Mouse (Mus musculus) forebrain, embryonic 11.5 days (tissue): ENCODE measurements around the gene Evi2a. TPM values are rescaled to one million over a fixed set of nuclear protein-coding genes. Genes with fewer than 3 reads are reported as not detected.

ENCODE experiments used
- ATAC-seq: fragments of 200-750 bp; cut with Nextera tagmentation; replicated peaks from 2 replicates; pipeline ENCODE4 v1.8.0; 2017; ENCODE audit warnings: moderate TSS enrichment; ENCODE audit not compliant: low FRiP score
- DNase-seq: peaks from one replicate; pipeline ENCODE4 v3.0.0-alpha.2; 2017; ENCODE audit warnings: low spot score
- H3K27ac ChIP-seq: fragments of 300-500 bp; sonication (generic); 2 replicates; pipeline ENCODE4 v1.5.1; 2014; ENCODE audit warnings: low read depth, low read length
- H3K27me3 ChIP-seq: fragments of 300-500 bp; sonication (generic); 2 replicates; pipeline ENCODE4 v1.6.1; 2014; ENCODE audit warnings: mild to moderate bottlenecking, low read length, mixed read lengths; ENCODE audit not compliant: control insufficient read depth, insufficient read depth
- H3K36me3 ChIP-seq: fragments of 300-500 bp; sonication (generic); 2 replicates; pipeline ENCODE4 v1.6.1; 2014; ENCODE audit warnings: mild to moderate bottlenecking, low read length, moderate library complexity, mixed read lengths; ENCODE audit not compliant: control insufficient read depth, insufficient read depth
- H3K4me1 ChIP-seq: fragments of 300-500 bp; sonication (generic); replicated peaks from 2 replicates; pipeline ENCODE4 v1.6.1; 2014; ENCODE audit warnings: low read length, mixed read lengths; ENCODE audit not compliant: control insufficient read depth, insufficient read depth
- H3K4me2 ChIP-seq: fragments of 300-500 bp; sonication (generic); 2 replicates; pipeline ENCODE4 v1.6.1; 2014; ENCODE audit warnings: low read depth, mild to moderate bottlenecking, low read length, moderate library complexity, mixed read lengths; ENCODE audit not compliant: severe bottlenecking
- H3K4me3 ChIP-seq: fragments of 300-500 bp; sonication (generic); 2 replicates; pipeline ENCODE4 v1.5.1; 2014; ENCODE audit warnings: low read depth, low read length
- H3K9ac ChIP-seq: fragments of 300-500 bp; sonication (generic); 2 replicates; pipeline ENCODE4 v1.6.1; 2014; ENCODE audit warnings: low read length
- H3K9me3 ChIP-seq: fragments of 300-500 bp; sonication (generic); 2 replicates; pipeline ENCODE4 v1.6.1; 2016; ENCODE audit warnings: low read length, mixed read lengths; ENCODE audit not compliant: control insufficient read depth
- WGBS: fragments of 180-500 bp; shearing (Covaris S2); extraction: QIAGEN DNeasy Blood & Tissue Kit; methylation state at CpG from one replicate; pipeline ENCODE4 v1.1.7; 2014; 5-methylcytosine and 5-hydroxymethylcytosine counted together
- polyA plus RNA-seq: library from polyadenylated mRNA; unstranded; fragments of >200 nt; fragmentation: Nextera tagmentation; extraction: Ambion mirVana; gene quantifications from 2 replicates; pipeline ENCODE4 v1.2.1, GENCODE M21; 2014

The Evi2a gene
- polyA plus RNA-seq, 1 experiment from 2014 or later, result 3.2 TPM

DNA sequence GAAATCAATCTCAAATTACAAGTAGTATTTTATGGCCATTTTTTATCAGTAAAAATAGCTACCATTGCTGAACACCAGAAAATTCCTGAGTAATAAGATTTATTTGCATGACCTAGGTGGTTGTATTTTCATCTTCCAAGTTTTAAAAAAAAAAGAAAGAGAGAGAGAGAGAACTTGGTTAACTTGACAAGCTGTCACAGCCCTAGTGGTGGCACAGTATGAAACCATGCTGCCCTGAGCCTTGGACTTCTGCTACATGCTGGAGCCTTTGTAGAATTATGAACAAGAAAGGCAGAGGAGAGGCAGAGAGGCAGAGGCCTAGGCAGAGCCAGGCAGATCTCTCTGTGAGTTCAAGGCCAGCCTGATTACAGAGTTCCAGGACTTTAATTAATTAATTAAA lies 8.5 kb downstream of the Evi2a start:
- Histone ChIP-seq H3K9ac (no peak overlapping the region), H3K4me3 (no peak overlapping the region), H3K9me3 (no peaks in the 10 kb centered on the region), H3K4me1 (no peaks in the 10 kb centered on the region), H3K4me2 (no peak overlapping the region), H3K36me3 (no peaks in the 10 kb centered on the region), H3K27ac (no peak overlapping the region), H3K27me3 (no peaks in the 10 kb centered on the region)
- DNase-seq, result no peak
- no peak for ATAC-seq

DNA sequence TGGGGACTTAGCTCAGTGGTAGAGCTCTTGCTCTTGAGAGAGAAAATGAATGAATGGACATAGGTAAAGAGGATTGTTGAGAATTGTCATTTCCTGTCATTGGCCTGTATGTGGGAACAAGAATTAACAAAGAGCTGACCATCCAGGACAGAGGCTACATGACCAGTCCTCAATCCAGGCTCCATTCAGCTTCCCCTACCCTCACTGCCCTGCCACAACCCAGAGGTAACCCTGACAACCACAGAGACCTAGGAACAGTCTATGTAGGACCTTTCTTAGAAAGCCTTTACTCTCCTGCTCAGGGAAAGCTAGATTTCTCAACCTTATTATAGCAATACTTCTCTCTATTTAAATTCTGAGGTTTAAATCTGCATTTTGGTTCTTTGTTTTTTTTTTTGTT lies 9.6 kb downstream of the Evi2a start:
- H3K9ac ChIP-seq, result no peak overlapping the region
- ATAC-seq (no peak), DNase-seq (no peak)
- no peak overlapping the region for H3K27ac ChIP-seq
- no peak overlapping the region for H3K4me3 ChIP-seq
- H3K4me1 ChIP-seq, result no peaks in the 10 kb centered on the region
- H3K4me2 ChIP-seq, result no peak overlapping the region
- no peaks in the 10 kb centered on the region for H3K36me3 ChIP-seq
- no peaks in the 10 kb centered on the region for H3K9me3 ChIP-seq
- no peaks in the 10 kb centered on the region for H3K27me3 ChIP-seq

DNA sequence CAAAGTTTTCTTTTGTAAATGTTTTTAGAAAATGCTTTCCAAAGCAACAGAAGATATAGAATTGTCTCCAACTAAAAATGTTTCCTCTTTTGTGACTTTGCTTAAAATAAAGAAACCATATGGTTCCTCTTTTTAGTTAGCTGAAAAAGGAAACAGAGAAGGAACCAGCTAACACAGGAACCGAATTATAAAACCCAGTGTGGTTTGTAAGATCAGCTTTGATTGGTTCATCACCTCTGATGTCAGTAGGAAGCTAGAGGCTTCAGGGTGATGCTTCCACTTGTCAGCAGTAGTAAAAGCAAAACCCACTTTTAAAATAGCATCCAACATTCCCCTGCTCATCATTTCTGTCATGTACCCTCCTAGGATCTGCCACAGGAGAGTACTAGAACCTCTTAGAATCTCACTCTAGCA lies 10.5 kb downstream of the Evi2a start:
- no peak overlapping the region for H3K4me3 ChIP-seq

DNA sequence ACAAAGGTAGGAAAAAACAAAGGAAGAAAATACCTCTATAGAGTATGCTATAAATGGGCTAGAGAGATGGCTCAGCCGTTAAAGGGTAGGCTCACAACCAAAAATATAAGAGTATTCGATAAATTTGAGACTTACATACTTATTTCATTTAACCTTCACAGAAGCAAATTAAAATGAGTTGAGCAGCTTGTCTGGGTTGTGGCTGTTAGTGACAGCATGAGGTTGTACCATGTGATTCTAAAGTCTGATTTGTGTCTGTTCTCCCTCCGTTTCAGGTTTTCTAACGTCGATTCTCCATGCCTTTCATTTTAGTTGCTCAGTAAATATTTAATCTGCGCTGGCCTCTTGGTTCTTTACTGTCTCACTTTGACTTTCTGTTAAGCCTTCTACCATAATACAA lies 11.1 kb downstream of the Evi2a start:
- DNase-seq (no peak), ATAC-seq (no peak)
- WGBS, result 94% methylated on average over 6 of the region's 6 CpGs
- Histone ChIP-seq H3K36me3 (no peaks in the 10 kb centered on the region), H3K4me3 (no peak overlapping the region), H3K9me3 (no peaks in the 10 kb centered on the region), H3K4me2 (no peak overlapping the region), H3K9ac (no peak overlapping the region), H3K27me3 (no peaks in the 10 kb centered on the region), H3K4me1 (no peaks in the 10 kb centered on the region), H3K27ac (no peak overlapping the region)

More for the DNA sequence above, 10.5 kb downstream of the Evi2a start:
- Histone ChIP-seq H3K4me1 (no peaks in the 10 kb centered on the region), H3K9me3 (no peaks in the 10 kb centered on the region), H3K27me3 (no peaks in the 10 kb centered on the region), H3K36me3 (no peaks in the 10 kb centered on the region), H3K9ac (no peak overlapping the region), H3K27ac (no peak overlapping the region), H3K4me2 (no peak overlapping the region)
- no peak for DNase-seq
- ATAC-seq, result no peak
- WGBS, result 86% methylated on average over 1 of the region's 1 CpGs

DNA sequence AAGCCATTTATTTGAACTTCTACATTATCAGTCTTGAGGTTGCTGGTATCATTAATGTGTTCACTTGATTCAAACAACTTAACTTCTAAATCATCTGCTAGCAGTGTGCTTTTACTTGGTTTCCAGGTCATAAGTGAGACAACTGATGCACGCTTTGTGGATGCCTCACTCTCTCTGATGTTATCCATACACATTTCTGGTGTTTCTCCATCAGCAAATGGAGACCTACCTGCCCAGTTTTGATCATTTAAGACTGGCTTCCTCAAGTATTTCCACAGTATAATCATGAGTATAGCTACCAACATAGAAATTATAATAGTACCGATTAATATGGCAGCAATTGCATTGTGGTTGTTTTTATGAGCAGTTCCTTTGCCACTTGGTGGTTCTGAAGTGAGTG lies 14.6 kb downstream of the Evi2a start:
- Histone ChIP-seq H3K9me3 (no peaks in the 10 kb centered on the region), H3K4me2 (no peak overlapping the region), H3K4me3 (no peak overlapping the region), H3K9ac (no peak overlapping the region), H3K27ac (no peak overlapping the region), H3K36me3 (no peaks in the 10 kb centered on the region), H3K4me1 (no peaks in the 10 kb centered on the region), H3K27me3 (no peaks in the 10 kb centered on the region)
- WGBS, result 96% methylated on average over 2 of the region's 2 CpGs
- DNase-seq, result no peak
- no peak for ATAC-seq

DNA sequence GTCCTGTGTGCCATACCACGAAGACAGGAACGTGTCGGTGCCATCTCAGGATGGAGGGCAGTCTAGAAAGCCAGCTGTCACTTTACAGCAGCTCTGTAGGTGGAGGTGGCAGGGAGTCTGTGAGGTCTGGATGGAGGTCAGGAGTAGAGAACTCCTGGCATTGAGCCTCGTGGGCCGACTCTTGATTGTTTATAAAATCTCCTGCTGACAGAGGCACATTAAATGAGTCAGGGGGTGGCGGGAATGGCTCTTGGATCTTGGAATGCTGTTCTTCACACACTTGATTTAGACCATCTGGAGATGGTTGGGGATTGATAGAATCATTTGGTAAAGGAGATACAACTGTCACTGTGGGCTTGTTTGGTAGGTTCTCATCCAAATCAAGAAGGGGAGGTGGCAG lies 15.1 kb downstream of the Evi2a start:
- WGBS, result 75% methylated on average over 6 of the region's 6 CpGs
- H3K27me3 ChIP-seq, result no peaks in the 10 kb centered on the region
- no peak overlapping the region for H3K9ac ChIP-seq
- no peak overlapping the region for H3K4me3 ChIP-seq
- H3K27ac ChIP-seq, result no peak overlapping the region
- ATAC-seq, result no peak
- H3K4me2 ChIP-seq, result no peak overlapping the region
- DNase-seq, result no peak
- H3K36me3 ChIP-seq, result no peaks in the 10 kb centered on the region
- H3K4me1 ChIP-seq, result no peaks in the 10 kb centered on the region
- H3K9me3 ChIP-seq, result no peaks in the 10 kb centered on the region

DNA sequence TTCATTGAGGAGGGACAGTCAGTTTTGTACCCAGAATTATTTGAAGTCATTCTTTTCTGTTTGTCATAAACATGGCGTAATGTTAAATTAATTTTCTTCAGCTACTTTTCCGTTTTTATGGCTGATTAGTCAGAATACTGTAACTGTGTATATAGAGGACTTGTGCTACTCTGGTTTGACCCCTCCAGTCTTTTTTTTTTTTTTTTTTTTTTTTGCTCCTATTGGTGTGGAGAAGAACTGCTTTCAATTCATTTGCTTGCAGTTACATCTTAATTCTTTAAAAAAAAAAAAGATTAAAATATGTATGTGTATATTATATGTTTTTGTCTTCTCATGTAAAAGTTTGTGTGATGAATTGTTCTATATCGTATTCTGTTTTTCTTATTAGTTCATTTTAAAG lies 18.4 kb downstream of the Evi2a start:
- WGBS, result 97% methylated on average over 3 of the region's 3 CpGs
- H3K36me3 ChIP-seq, result no peaks in the 10 kb centered on the region

DNA sequence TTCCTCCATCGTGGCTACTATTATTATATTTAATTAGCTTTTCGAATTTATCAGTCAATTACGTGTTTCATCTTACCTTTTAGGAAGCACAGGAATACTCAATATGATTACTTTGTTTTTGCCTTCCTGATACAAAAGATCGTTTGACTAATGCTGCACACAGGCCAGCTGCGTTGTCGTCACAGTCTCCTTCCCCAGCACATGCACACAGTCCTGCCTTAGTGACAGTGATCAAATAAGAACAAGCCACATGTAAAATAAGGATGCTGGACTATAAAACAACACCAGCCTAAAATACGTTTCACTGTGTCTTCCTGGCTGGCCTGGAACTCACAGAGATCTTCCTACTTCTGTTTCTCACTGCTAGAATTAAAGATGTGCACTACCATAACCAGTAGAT lies 25.9 kb downstream of the Evi2a start:
- 78% methylated on average over 7 of the region's 7 CpGs for WGBS
- DNase-seq, result no peak

More for the DNA sequence above, 18.4 kb downstream of the Evi2a start:
- H3K27me3 ChIP-seq, result no peaks in the 10 kb centered on the region
- ATAC-seq (no peak), DNase-seq (no peak)
- H3K27ac ChIP-seq, result no peak overlapping the region
- H3K4me1 ChIP-seq, result no peaks in the 10 kb centered on the region
- no peak overlapping the region for H3K4me2 ChIP-seq
- H3K9ac ChIP-seq, result no peak overlapping the region
- H3K4me3 ChIP-seq, result no peak overlapping the region
- H3K9me3 ChIP-seq, result no peaks in the 10 kb centered on the region

DNA sequence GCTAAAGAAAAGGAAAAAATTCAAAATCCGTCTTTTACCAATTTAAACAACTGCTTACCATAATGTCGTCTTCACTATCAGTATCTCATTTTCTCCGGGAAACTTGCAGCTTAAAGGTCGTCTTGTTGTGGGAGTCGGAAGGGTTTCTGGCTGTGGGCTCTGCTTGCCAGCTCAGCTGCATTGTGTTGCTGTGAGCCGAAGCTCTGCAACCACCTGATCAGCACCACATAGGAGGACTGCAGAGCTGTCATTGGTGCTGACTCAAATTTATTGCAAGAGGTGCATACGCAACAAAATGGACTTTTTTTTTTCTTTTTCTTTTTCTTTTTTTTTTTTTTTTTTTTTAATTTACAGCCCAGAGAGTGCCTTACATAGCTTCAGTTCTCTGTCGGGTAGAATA lies 26.6 kb downstream of the Evi2a start, which contains the start of gene Omg:
TSS of gene Omg (minus strand) at position 240 of the 400 bp plus-strand sequence.
- Histone ChIP-seq H3K36me3 (no peaks in the 10 kb centered on the region), H3K4me3 (no peak within 1 kb of the TSS), H3K9ac (no peak within 1 kb of the TSS), H3K27ac (no peak within 1 kb of the TSS), H3K4me1 (peaks cover 5% of the 10 kb centered on the region; the same call in 1 of the 2 replicates), H3K9me3 (no peaks in the 10 kb centered on the region), H3K4me2 (no peak within 1 kb of the TSS), H3K27me3 (no peaks in the 10 kb centered on the region)
- ATAC-seq (no peak), DNase-seq (no peak)
- 41% methylated on average over 8 of the region's 8 CpGs for WGBS

More for the DNA sequence above, 25.9 kb downstream of the Evi2a start:
- Histone ChIP-seq H3K9me3 (no peaks in the 10 kb centered on the region), H3K9ac (no peak overlapping the region), H3K36me3 (no peaks in the 10 kb centered on the region), H3K4me1 (peaks cover 5% of the 10 kb centered on the region; the same call in 1 of the 2 replicates), H3K27ac (no peak overlapping the region), H3K4me3 (no peak overlapping the region), H3K4me2 (no peak overlapping the region), H3K27me3 (no peaks in the 10 kb centered on the region)
- no peak for ATAC-seq
